Mouse (Mus musculus) intestine, embryonic 15.5 days (tissue): ENCODE results near the gene Ttc28. TPM values are rescaled to one million over a fixed set of nuclear protein-coding genes. Genes with fewer than 3 reads are reported as not detected.

ENCODE experiments used
- ATAC-seq: fragments of 200-750 bp; cut with Nextera tagmentation; 2 replicates; pipeline ENCODE4 v1.8.0; 2017; ENCODE audit warnings: moderate TSS enrichment, moderate library complexity
- H3K27ac ChIP-seq: fragments of 300-500 bp; sonication (generic); 2 replicates; pipeline ENCODE4 v1.5.1; 2015; ENCODE audit warnings: mild to moderate bottlenecking, inconsistent platforms
- H3K27me3 ChIP-seq: fragments of 300-500 bp; sonication (generic); replicated peaks from 2 replicates; pipeline ENCODE4 v1.6.1; 2015; ENCODE audit warnings: inconsistent platforms
- H3K36me3 ChIP-seq: fragments of 300-500 bp; sonication (generic); 2 replicates; pipeline ENCODE4 v1.6.1; 2015; ENCODE audit warnings: inconsistent platforms
- H3K4me1 ChIP-seq: fragments of 300-500 bp; sonication (generic); replicated peaks from 2 replicates; pipeline ENCODE4 v1.6.1; 2015; ENCODE audit warnings: inconsistent platforms
- H3K4me2 ChIP-seq: fragments of 300-500 bp; sonication (generic); replicated peaks from 2 replicates; pipeline ENCODE4 v1.6.1; 2015; ENCODE audit warnings: mild to moderate bottlenecking, inconsistent platforms
- H3K4me3 ChIP-seq: fragments of 300-500 bp; sonication (generic); replicated peaks from 2 replicates; pipeline ENCODE4 v1.5.1; 2015; ENCODE audit warnings: inconsistent platforms
- H3K9ac ChIP-seq: fragments of 300-500 bp; sonication (generic); 2 replicates; pipeline ENCODE4 v1.6.1; 2015; ENCODE audit warnings: inconsistent platforms
- H3K9me3 ChIP-seq: fragments of 300-500 bp; sonication (generic); 2 replicates; pipeline ENCODE4 v1.6.1; 2016; ENCODE audit warnings: inconsistent platforms
- WGBS: fragments of 180-500 bp; shearing (Covaris S2); methylation state at CpG from one replicate; pipeline ENCODE4 v1.1.7; 2015; 5-methylcytosine and 5-hydroxymethylcytosine counted together
- polyA plus RNA-seq: library from polyadenylated mRNA; unstranded; fragments of >200 nt; fragmentation: Nextera tagmentation; extraction: Ambion mirVana; gene quantifications from 2 replicates; pipeline ENCODE4 v1.2.1, GENCODE M21; 2015

Gene Ttc28
- polyA plus RNA-seq, 1 experiment from 2014 or later: 6.9 TPM

GRCm38 (mm10) chr5:110925804-110926203 is 46.2 kb downstream of the Ttc28 start:
- Histone ChIP-seq H3K27me3 (no peaks in the 10 kb centered on the region), H3K9ac (no peak overlapping the region), H3K9me3 (no peaks in the 10 kb centered on the region), H3K4me2 (no peak overlapping the region), H3K27ac (no peak overlapping the region), H3K36me3 (no peaks in the 10 kb centered on the region), H3K4me3 (no peak overlapping the region), H3K4me1 (no peaks in the 10 kb centered on the region)
- ATAC-seq: no peak
- WGBS: 69% methylated on average over 5 of the region's 5 CpGs

DNA sequence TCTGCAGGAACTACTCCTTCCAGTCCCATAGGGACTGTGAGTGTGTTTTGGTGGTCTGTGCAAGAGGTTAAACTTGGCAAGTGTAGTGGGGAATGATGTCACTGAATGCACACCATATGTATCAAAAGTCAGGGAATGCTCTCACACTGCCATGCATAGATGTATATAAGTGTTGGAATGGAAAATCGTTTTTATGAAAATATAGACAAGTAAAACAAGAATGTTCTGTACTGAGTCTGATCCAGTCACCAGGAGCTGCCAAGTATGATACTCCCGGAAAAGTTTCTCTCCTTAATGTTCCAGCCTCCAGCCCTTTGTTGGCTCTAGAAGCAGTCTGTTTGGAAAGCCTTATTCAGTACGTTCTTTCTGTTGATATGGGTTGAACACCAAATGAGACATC is 48.7 kb downstream of the Ttc28 start:
- Histone ChIP-seq H3K36me3 (no peaks in the 10 kb centered on the region), H3K4me2 (no peak overlapping the region), H3K4me1 (no peaks in the 10 kb centered on the region), H3K27me3 (no peaks in the 10 kb centered on the region), H3K4me3 (no peak overlapping the region), H3K9me3 (no peaks in the 10 kb centered on the region), H3K9ac (no peak overlapping the region), H3K27ac (no peak overlapping the region)
- ATAC-seq: no peak
- 52% methylated on average over 3 of the region's 3 CpGs for whole genome bisulfite sequencing

GRCm38 (mm10) chr5:110929306-110929705 is 49.7 kb downstream of the Ttc28 start:
- Histone ChIP-seq H3K36me3 (no peaks in the 10 kb centered on the region), H3K4me1 (no peaks in the 10 kb centered on the region), H3K27ac (no peak overlapping the region), H3K27me3 (no peaks in the 10 kb centered on the region), H3K9ac (no peak overlapping the region), H3K4me3 (no peak overlapping the region), H3K9me3 (no peaks in the 10 kb centered on the region), H3K4me2 (no peak overlapping the region)
- 70% methylated on average over 4 of the region's 4 CpGs for WGBS
- ATAC-seq: no peak

DNA sequence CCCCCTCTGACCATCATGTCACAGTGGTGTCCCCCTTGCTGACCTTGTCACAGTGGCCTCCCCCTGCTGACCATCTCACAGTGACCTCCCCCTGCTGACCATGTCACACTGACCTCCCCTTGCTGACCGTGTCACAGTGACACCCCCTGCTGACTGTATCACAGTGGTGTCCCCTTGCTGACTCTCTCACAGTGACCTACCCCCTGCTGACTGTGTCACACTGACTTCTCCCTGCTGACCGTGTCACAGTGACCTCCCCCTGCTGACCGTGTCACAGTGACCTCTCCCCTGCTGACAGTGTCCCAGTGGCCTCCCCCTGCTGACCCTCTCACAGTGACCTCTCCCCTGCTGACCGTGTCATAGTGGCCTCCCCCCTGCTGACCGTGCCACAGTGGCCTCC is 57.0 kb downstream of the Ttc28 start:
- ATAC-seq: no peak
- no peak overlapping the region for H3K4me3 ChIP-seq
- WGBS: 61% methylated on average over 5 of the region's 5 CpGs

DNA sequence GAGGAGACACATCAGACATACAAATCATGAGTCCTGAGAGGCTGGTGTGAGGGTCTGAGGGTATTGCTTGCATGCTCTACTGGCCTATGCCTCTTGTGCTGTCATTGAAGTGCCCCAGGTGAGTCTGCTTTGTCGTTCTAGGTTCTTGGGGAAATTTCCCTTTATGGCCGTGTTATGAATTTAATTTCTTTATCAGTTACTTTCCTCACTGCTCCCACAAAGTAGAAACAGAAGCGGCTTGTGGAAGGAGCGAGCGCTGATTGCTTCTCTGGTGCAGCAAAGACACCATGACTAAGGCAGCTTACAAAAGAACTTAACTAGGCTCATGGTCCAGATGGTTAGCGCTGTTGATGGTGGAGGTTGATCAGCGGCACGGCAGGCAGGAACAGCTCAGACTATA is 64.7 kb downstream of the Ttc28 start:
- WGBS: 91% methylated on average over 8 of the region's 8 CpGs
- Histone ChIP-seq H3K36me3 (no peaks in the 10 kb centered on the region), H3K4me1 (no peaks in the 10 kb centered on the region), H3K27ac (no peak overlapping the region), H3K4me3 (no peak overlapping the region), H3K9me3 (no peaks in the 10 kb centered on the region), H3K9ac (no peak overlapping the region), H3K4me2 (no peak overlapping the region), H3K27me3 (no peaks in the 10 kb centered on the region)
- ATAC-seq: no peak

More for the DNA sequence above, 57.0 kb downstream of the Ttc28 start:
- Histone ChIP-seq H3K27me3 (no peaks in the 10 kb centered on the region), H3K4me2 (no peak overlapping the region), H3K4me1 (no peaks in the 10 kb centered on the region), H3K9ac (no peak overlapping the region), H3K36me3 (no peaks in the 10 kb centered on the region), H3K27ac (no peak overlapping the region), H3K9me3 (no peaks in the 10 kb centered on the region)

DNA sequence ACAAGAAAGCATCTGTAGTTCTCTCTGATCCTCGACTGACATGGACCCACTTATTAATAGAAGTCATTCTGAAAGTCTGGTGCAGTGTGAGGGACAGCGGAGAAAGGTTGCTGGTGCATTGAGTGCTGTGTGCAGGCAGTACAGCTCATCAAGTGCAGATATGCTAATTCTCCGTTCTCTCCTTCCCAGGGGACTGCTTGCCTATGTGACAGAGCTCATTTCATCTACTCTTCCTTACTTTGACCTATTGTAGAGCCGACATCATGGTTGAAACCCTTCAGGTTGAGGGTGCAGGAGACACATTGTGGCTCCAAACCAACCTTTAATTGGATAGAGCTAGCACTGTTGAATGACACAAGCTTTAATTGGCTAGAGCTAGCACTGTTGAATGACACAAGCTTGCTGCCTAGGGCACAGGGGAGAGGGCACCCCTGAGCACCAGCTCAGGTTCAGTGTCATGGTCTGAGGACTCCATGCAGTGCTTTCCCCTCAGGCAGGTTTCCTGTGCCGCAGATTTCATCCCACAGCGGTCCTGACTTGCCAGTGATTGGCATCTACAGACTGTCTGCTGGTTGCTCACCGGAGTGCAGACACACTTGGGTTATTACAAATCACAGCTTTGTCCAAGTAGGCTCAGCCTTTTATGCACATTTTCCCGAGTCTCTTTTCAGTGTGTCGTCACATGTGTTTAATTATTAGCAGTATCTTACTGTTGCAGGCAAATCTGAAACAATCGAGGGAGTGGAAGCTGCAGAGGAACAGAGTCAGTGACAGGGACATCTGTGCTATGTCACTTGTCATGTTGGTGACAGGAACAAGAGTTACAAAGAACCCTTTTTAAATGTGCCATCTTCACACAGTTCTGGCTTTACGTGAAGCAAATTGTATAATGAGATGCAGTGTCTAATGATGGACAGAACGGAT is 69.1 kb downstream of the Ttc28 start:
- no peak overlapping the region for H3K9ac ChIP-seq
- no peaks in the 10 kb centered on the region for H3K9me3 ChIP-seq
- H3K4me3 ChIP-seq: no peak overlapping the region
- no peaks in the 10 kb centered on the region for H3K36me3 ChIP-seq
- 77% methylated on average over 12 of the region's 12 CpGs for WGBS
- no peak for ATAC-seq
- H3K27ac ChIP-seq: no peak overlapping the region
- H3K4me2 ChIP-seq: no peak overlapping the region
- no peaks in the 10 kb centered on the region for H3K4me1 ChIP-seq
- H3K27me3 ChIP-seq: no peaks in the 10 kb centered on the region

DNA sequence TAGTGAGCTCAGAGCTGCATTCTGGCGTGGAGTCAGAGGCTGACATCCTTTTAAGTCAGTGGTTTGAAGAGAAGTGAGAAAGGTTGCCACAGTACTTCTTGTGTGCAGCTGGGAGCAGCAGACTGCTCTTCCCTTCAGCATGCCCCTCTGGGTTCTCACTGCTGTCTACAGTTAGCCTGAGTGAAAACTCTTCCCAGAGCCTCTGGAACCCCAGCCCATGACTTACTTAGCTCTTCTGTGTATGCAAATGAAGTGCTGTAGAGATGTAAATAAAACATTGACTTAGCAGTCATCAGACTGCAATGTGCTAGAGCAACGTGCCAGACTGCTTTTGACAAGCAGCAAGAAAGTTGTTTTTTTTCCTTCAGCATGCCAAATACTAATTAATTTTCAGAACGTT is 70.2 kb downstream of the Ttc28 start:
- no peaks in the 10 kb centered on the region for H3K4me1 ChIP-seq
- H3K36me3 ChIP-seq: no peaks in the 10 kb centered on the region
- no peak for ATAC-seq
- no peak overlapping the region for H3K9ac ChIP-seq
- WGBS: 62% methylated on average over 3 of the region's 3 CpGs
- H3K4me2 ChIP-seq: no peak overlapping the region
- H3K27ac ChIP-seq: no peak overlapping the region
- no peaks in the 10 kb centered on the region for H3K27me3 ChIP-seq
- H3K9me3 ChIP-seq: no peaks in the 10 kb centered on the region
- H3K4me3 ChIP-seq: no peak overlapping the region

- H3K27ac ChIP-seq: no peak overlapping the region
- no peaks in the 10 kb centered on the region for H3K4me1 ChIP-seq
- no peak overlapping the region for H3K9ac ChIP-seq
- H3K9me3 ChIP-seq: no peaks in the 10 kb centered on the region
- no peak overlapping the region for H3K4me3 ChIP-seq
- WGBS: 82% methylated on average over 4 of the region's 4 CpGs
- H3K27me3 ChIP-seq: no peaks in the 10 kb centered on the region
- no peaks in the 10 kb centered on the region for H3K36me3 ChIP-seq
- no peak for ATAC-seq
- no peak overlapping the region for H3K4me2 ChIP-seq
These were observed 78.6 kb downstream of the Ttc28 start for GRCm38 (mm10) chr5:110958196-110958595.

- no peaks in the 10 kb centered on the region for H3K9me3 ChIP-seq
- ATAC-seq: no peak
- H3K9ac ChIP-seq: no peak overlapping the region
- 31% methylated on average over 4 of the region's 4 CpGs for WGBS
- no peak overlapping the region for H3K4me3 ChIP-seq
- H3K27ac ChIP-seq: no peak overlapping the region
- H3K4me2 ChIP-seq: no peak overlapping the region
- H3K4me1 ChIP-seq: no peaks in the 10 kb centered on the region
- no peaks in the 10 kb centered on the region for H3K27me3 ChIP-seq
- H3K36me3 ChIP-seq: no peaks in the 10 kb centered on the region
These were observed 80.5 kb downstream of the Ttc28 start for GRCm38 (mm10) chr5:110960067-110960466.

- Histone ChIP-seq H3K4me1 (no peaks in the 10 kb centered on the region), H3K27me3 (no peaks in the 10 kb centered on the region), H3K4me3 (no peak overlapping the region), H3K9ac (no peak overlapping the region), H3K27ac (no peak overlapping the region), H3K9me3 (no peaks in the 10 kb centered on the region), H3K36me3 (no peaks in the 10 kb centered on the region), H3K4me2 (no peak overlapping the region)
- ATAC-seq: no peak
- 83% methylated on average over 4 of the region's 4 CpGs for WGBS
These were observed 81.3 kb downstream of the Ttc28 start for GRCm38 (mm10) chr5:110960890-110961289.

GRCm38 (mm10) chr5:110967483-110968055 is 88.0 kb downstream of the Ttc28 start:
- ATAC-seq: no peak
- Histone ChIP-seq H3K27me3 (no peaks in the 10 kb centered on the region), H3K36me3 (no peaks in the 10 kb centered on the region), H3K4me1 (no peaks in the 10 kb centered on the region), H3K4me3 (no peak overlapping the region), H3K9ac (no peak overlapping the region), H3K4me2 (no peak overlapping the region), H3K27ac (no peak overlapping the region), H3K9me3 (no peaks in the 10 kb centered on the region)
- 80% methylated on average over 11 of the region's 11 CpGs for WGBS

GRCm38 (mm10) chr5:110968566-110968965 is 89.0 kb downstream of the Ttc28 start:
- no peak for ATAC-seq

More at GRCm38 (mm10) chr5:110968566-110968965, 89.0 kb downstream of the Ttc28 start:
- no peak overlapping the region for H3K27ac ChIP-seq
- no peaks in the 10 kb centered on the region for H3K27me3 ChIP-seq
- H3K4me3 ChIP-seq: no peak overlapping the region
- H3K36me3 ChIP-seq: no peaks in the 10 kb centered on the region
- H3K9me3 ChIP-seq: no peaks in the 10 kb centered on the region
- H3K4me1 ChIP-seq: no peaks in the 10 kb centered on the region
- WGBS: 63% methylated on average over 1 of the region's 1 CpGs
- H3K9ac ChIP-seq: no peak overlapping the region
- no peak overlapping the region for H3K4me2 ChIP-seq
